Mouse (Mus musculus): Measurements from ENCODE around the gene Atp5g1. TPM values are rescaled to one million over a fixed set of nuclear protein-coding genes. Genes with fewer than 3 reads are reported as not detected.

Atp5g1 gene
- polyA plus RNA-seq, 1 experiment from 2014 or later, result 535 TPM

- Histone ChIP-seq H3K27me3 (ENCODE audit: control insufficient read depth, insufficient read depth, low read length) (no peaks in the 10 kb centered on the region), H3K4me2 (ENCODE audit: low read depth, severe bottlenecking) (no peak overlapping the region), H3K9ac (ENCODE audit: low read length) (no peak overlapping the region), H3K9me3 (ENCODE audit: control insufficient read depth, low read length) (no peaks in the 10 kb centered on the region), H3K27ac (replicated peaks; ENCODE audit: low read depth, low read length) (no peak overlapping the region), H3K4me3 (ENCODE audit: low read depth, low read length) (no peak overlapping the region), H3K4me1 (ENCODE audit: control insufficient read depth, insufficient read depth, low read length) (no peaks in the 10 kb centered on the region), H3K36me3 (ENCODE audit: control insufficient read depth, insufficient read depth, low read length) (no peaks in the 10 kb centered on the region)
- ATAC-seq (ENCODE audit: insufficient number of reproducible peaks, low FRiP score, low TSS enrichment, low read depth) (no peak), DNase-seq (ENCODE audit: low spot score) (no peak)
- WGBS, result 79% methylated on average over 3 of the region's 3 CpGs
These were observed 44.9 kb downstream of the Atp5g1 start for GRCm38 (mm10) chr11:96030571-96030970.

DNA sequence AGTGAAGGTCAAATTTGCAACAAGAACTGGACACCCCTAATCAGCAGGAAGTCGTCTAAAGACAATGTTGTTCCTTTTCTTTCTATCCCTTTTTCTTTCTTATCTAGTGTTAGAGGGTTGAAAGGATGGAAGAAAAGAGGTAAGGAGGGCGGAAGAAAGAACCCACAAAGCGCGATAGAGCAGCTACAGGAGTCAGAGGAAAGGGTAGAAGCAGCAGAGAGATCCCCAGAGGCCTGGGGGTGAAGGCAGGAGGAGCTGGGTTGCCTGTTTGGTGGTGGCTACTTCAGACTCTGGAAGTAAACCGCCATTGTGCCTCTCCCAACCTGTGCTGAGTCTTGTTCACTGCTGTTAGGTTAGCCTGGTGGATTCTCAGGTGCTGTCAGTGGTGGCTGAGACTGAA lies 47.3 kb downstream of the Atp5g1 start:
- Histone ChIP-seq H3K36me3 (ENCODE audit: control insufficient read depth, insufficient read depth, low read length) (no peaks in the 10 kb centered on the region), H3K4me1 (ENCODE audit: control insufficient read depth, insufficient read depth, low read length) (no peaks in the 10 kb centered on the region), H3K27ac (replicated peaks; ENCODE audit: low read depth, low read length) (no peak overlapping the region), H3K9me3 (ENCODE audit: control insufficient read depth, low read length) (no peaks in the 10 kb centered on the region), H3K9ac (ENCODE audit: low read length) (no peak overlapping the region), H3K27me3 (ENCODE audit: control insufficient read depth, insufficient read depth, low read length) (no peaks in the 10 kb centered on the region), H3K4me3 (ENCODE audit: low read depth, low read length) (no peak overlapping the region), H3K4me2 (ENCODE audit: low read depth, severe bottlenecking) (no peak overlapping the region)
- no peak for ATAC-seq (ENCODE audit: insufficient number of reproducible peaks, low FRiP score, low TSS enrichment, low read depth)
- 62% methylated on average over 5 of the region's 5 CpGs for WGBS
- no peak for DNase-seq (ENCODE audit: low spot score)

DNA sequence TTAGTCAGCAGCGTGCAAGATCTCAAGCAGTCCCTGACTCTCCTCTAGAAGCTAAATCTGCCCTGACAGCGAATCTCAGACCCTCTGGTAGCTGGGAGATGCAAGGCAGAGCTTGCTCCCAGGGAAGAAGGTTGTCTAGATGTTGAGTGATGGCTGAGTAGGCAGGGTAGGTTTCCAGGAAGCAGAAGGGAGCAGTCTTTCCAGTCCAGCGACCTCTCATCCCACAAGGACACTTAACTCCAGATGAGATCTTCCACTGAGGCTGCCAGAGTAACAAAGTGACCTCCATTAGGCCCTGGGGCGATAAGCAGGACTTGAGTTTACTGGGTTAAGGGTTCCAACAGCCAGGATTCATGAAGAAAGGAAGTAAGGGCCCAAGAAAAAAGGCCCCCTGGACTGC lies 54.8 kb downstream of the Atp5g1 start:
- WGBS, result 62% methylated on average over 4 of the region's 4 CpGs
- Histone ChIP-seq H3K9ac (ENCODE audit: low read length) (no peak overlapping the region), H3K9me3 (ENCODE audit: control insufficient read depth, low read length) (no peaks in the 10 kb centered on the region), H3K4me3 (ENCODE audit: low read depth, low read length) (no peak overlapping the region), H3K27ac (replicated peaks; ENCODE audit: low read depth, low read length) (no peak overlapping the region), H3K36me3 (ENCODE audit: control insufficient read depth, insufficient read depth, low read length) (no peaks in the 10 kb centered on the region), H3K4me2 (ENCODE audit: low read depth, severe bottlenecking) (no peak overlapping the region), H3K4me1 (ENCODE audit: control insufficient read depth, insufficient read depth, low read length) (no peaks in the 10 kb centered on the region), H3K27me3 (ENCODE audit: control insufficient read depth, insufficient read depth, low read length) (no peaks in the 10 kb centered on the region)
- no peak for ATAC-seq (ENCODE audit: insufficient number of reproducible peaks, low FRiP score, low TSS enrichment, low read depth)
- no peak for DNase-seq (ENCODE audit: low spot score)

Other genes starting within 250 kb of the Atp5g1 start
- gene Gngt2, start 238.5 kb downstream of the Atp5g1 start, polyA plus RNA-seq (2014; fragmentation: Nextera tagmentation; extraction: Ambion mirVana), result 8.1 and 9.8 TPM in 2 replicates
- gene Abi3, start 233.2 kb downstream of the Atp5g1 start, polyA plus RNA-seq (2014; fragmentation: Nextera tagmentation; extraction: Ambion mirVana), result 1.4 and 2.8 TPM in 2 replicates
- not detected in 2 replicates for gene B4galnt2, start 160.8 kb downstream of the Atp5g1 start, polyA plus RNA-seq (2014; fragmentation: Nextera tagmentation; extraction: Ambion mirVana)
- gene Igf2bp1, start 69.7 kb downstream of the Atp5g1 start, polyA plus RNA-seq (2014; fragmentation: Nextera tagmentation; extraction: Ambion mirVana), result 106 and 116 TPM in 2 replicates
- not detected in 2 replicates for gene Gip, start 51.1 kb downstream of the Atp5g1 start, polyA plus RNA-seq (2014; fragmentation: Nextera tagmentation; extraction: Ambion mirVana)
- 38.3 and 39.1 TPM in 2 replicates for gene Snf8, start 40.8 kb downstream of the Atp5g1 start, polyA plus RNA-seq (2014; fragmentation: Nextera tagmentation; extraction: Ambion mirVana)
- gene Ube2z, start 10.3 kb downstream of the Atp5g1 start, polyA plus RNA-seq (2014; fragmentation: Nextera tagmentation; extraction: Ambion mirVana), result 31.1 and 35.4 TPM in 2 replicates
- gene Calcoco2, start 36.3 kb upstream of the Atp5g1 start, polyA plus RNA-seq (2014; fragmentation: Nextera tagmentation; extraction: Ambion mirVana), result not detected in 2 replicates
- 0.04 TPM in 1 of 2 replicates, not detected in the other for gene Ttll6, start 58.1 kb upstream of the Atp5g1 start, polyA plus RNA-seq (2014; fragmentation: Nextera tagmentation; extraction: Ambion mirVana)
- 0.09 TPM in 1 of 2 replicates, not detected in the other for gene Hoxb13, start 118.6 kb upstream of the Atp5g1 start, polyA plus RNA-seq (2014; fragmentation: Nextera tagmentation; extraction: Ambion mirVana)
- gene Hoxb9, start 195.8 kb upstream of the Atp5g1 start, polyA plus RNA-seq (2014; fragmentation: Nextera tagmentation; extraction: Ambion mirVana), result 1.7 and 1.8 TPM in 2 replicates
- 0.38 and 0.89 TPM in 2 replicates for gene Hoxb8, start 206.2 kb upstream of the Atp5g1 start, polyA plus RNA-seq (2014; fragmentation: Nextera tagmentation; extraction: Ambion mirVana)
- gene Hoxb7, start 211.0 kb upstream of the Atp5g1 start, polyA plus RNA-seq (2014; fragmentation: Nextera tagmentation; extraction: Ambion mirVana), result 3.7 and 4.3 TPM in 2 replicates
- gene Hoxb6, start 216.8 kb upstream of the Atp5g1 start, polyA plus RNA-seq (2014; fragmentation: Nextera tagmentation; extraction: Ambion mirVana), result 1.9 and 2.8 TPM in 2 replicates
- 2.1 and 2.6 TPM in 2 replicates for gene Hoxb5, start 227.7 kb upstream of the Atp5g1 start, polyA plus RNA-seq (2014; fragmentation: Nextera tagmentation; extraction: Ambion mirVana)
- gene Hoxb4, start 242.6 kb upstream of the Atp5g1 start, polyA plus RNA-seq (2014; fragmentation: Nextera tagmentation; extraction: Ambion mirVana), result 0.33 and 0.45 TPM in 2 replicates
- 0.68 and 0.78 TPM in 2 replicates for gene Hoxb3, start 247.7 kb upstream of the Atp5g1 start, polyA plus RNA-seq (2014; fragmentation: Nextera tagmentation; extraction: Ambion mirVana)